Mouse (Mus musculus): Measurements from ENCODE around the gene Smoc2. TPM values are rescaled to one million over a fixed set of nuclear protein-coding genes. Genes with fewer than 3 reads are reported as not detected.

Gene Smoc2
- total RNA-seq, 2 experiments from 2014 or later, result 43.2 to 46.4 TPM

GRCm38 (mm10) chr17:14345556-14345955, 66.2 kb downstream of the Smoc2 start:
- no peak for DNase-seq (ENCODE audit: low spot score in 2 of 2)

- no peak for DNase-seq (ENCODE audit: low spot score in 2 of 2)
These were observed 67.6 kb downstream of the Smoc2 start for GRCm38 (mm10) chr17:14346891-14347290.

DNA sequence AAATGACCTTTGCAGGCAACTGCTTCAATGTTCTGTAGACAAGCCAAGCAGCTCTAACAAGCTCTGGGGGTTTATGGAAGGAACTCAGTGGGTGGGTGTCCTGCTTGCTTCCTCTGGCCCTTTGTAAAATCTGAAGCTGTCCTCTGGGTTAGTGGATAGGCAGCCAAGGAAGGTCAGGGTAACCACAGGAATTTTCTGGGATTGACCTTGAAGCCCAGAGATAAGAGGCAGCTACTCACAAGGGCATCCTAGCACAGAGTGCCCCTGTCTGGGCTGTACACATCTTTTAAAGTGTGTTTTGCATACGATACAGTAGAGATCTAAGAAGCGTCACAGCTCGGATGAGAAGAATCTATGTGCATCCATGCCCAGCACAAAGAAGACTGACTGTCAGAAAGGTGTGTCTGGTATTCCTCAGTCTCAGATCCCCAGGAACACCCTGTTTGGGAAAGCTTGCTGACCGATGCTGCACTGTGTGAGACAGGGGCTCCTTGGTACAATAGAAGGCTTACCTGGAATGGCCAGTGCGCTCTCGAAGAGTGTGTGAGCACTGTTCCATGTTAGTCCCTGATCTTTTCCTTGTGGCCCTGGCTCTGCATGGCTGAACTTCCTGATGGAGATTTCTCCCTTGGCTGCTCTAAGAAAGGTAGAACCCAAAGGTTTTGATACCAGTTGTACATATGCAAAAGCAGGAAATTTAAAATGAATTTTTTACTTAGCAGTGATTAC, 69.9 kb downstream of the Smoc2 start:
- DNase-seq (ENCODE audit: low spot score in 2 of 2), result no peak

DNA sequence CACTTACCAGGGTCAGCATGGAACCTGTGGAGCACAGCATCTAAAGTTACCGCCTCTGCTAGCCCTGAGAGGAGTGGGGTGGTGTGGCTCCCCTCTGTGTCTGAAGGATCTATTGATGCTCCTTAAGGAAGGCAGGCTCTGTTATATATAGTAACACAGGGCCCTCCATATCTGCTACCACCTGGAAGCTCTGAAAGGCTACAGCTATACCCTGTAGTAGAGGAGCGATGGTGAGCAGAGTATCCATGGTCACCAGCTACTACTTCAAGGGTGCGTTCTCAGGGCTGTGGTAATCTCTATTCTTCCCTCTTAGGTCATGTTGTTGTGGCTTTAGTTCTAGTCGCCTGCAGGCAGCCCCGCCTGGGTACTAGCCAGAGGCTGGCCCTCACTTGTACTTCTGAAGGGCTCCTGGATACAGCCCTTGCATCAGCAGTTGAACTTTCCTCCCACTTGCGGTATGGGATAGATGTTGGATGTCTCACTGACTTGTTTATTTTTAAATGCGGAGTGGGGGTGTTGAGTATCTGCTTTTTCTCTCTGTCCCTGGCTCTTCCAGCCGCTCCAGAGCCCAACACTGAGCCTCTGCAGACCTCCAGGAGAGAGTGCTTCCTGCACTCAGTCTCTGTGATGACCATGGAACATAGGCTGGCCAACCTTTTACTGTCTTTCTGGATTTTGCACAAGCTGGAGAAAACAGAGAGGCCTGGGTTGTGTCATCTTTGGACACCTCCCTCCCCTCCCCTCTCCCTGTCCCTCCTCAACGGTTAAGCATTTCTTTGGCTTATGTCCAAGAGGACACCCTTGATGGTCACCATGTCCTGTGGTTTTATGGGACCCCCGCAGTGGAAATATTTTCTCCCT, 74.1 kb downstream of the Smoc2 start:
- no peak for DNase-seq (ENCODE audit: low spot score in 2 of 2)

DNA sequence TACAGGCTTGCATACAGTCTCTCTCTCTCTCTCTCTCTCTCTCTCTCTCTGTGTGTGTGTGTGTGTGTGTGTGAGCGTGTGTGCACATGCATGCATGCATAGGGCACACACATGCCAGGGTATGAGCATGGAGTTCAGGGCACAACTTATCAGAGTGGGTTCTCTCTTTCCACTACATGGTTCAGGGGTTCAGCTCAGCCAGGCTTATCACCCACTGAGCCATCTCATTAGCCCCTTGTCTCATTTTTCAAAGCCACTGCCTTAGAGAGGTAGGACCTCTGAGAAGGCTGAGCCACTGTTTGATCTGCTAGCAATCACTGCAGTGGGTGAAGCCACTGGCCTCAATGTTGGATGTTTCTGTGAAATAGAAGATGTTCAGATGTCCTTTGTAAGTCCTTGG, 82.2 kb downstream of the Smoc2 start:
- no peak for DNase-seq (ENCODE audit: low spot score in 2 of 2)

GRCm38 (mm10) chr17:14370476-14370875, 91.2 kb downstream of the Smoc2 start:
- no peak for DNase-seq (ENCODE audit: low spot score in 2 of 2)

DNA sequence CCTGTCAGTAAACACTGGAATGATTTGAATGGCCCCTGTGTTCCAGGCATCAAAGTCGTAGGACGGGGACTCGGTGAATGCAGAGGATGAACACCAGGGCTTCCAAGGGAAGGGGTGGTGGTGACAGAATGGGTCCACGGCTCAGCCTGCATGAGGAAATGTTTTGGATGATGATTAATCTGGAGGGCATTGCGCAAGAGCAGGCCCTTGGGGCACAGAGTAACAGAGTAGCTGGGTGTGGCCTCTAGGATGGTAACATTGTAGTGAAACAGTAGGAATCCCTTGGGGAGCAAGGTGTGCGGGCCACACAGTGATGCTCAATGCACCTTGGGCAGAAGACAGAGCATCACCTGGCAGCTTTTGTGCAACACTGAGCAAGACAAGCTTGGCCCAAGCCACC, 92.3 kb downstream of the Smoc2 start:
- no peak for DNase-seq (ENCODE audit: low spot score in 2 of 2)

DNA sequence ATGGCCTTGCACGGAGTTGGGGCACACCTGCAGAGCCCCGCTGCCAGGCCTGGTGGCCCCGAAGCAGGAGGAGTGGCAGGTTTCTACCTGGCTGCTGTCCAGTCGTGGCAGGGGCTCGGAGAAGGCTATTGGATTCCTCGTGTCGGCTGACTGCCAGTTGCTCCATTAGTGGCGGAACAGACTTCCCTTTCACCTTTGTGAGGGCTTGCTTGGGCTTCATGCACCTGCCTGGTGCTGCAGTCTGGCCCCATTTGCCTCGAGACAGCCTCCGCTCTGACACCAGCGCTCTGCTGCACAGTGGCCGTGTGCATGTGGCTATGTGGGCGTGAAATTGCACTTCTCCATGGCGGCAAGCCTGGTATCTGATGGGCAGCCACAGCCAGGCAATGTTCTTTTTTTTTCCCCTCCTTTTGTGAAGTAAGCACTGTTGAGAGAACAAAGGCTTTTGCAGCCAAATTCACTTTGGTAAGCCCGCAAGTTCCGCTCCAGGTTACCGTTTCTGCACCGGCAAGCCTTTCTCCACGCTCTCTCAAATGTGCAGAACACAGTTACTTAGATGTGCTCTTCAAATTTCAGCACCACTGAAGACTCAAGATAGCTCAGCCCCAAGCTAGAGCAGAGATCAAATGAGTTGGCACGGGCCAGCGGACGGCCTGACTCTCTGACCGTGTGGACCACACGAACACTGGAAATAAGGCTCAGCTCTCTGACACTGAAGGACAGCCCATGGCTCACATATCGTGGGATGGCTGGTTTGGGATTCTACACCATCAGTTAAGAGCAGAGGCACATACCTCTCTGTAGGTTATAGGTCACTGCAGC, 93.2 kb downstream of the Smoc2 start:
- no peak for DNase-seq (ENCODE audit: low spot score in 2 of 2)

DNA sequence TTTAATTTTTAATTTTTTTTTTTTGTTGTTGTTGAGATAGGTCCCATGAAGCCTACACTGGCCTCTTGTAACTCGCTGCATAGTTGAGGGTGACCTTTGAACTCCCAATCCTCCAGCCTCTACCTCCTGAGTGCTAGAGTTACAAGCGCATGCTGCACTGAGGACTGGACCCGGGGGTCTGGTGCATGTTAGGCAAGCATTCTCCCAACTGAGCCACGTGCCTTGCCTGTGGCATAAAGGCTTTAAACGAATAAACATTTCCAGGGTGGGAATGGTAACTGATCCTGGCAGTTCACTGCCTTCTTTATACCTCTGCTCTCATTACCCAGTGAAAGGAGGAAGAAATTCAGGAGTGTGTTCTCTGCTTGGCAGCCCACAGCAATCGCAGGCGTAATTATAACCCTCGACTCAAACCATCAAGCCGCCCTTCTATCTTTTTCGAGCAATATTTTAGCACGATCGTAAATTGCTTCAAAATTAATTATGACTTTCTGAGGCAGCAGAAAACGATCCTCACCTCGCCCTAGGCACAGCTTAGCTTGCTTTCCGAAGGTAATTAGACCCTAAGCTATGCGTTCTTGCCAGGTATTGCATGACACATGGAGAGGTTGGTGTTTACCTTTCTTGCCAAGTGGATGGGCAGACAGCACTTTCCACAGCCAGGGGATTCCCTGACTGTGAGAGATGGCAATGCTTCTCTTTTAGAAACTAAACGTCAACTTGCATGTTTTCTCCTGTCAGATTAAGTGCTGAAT, 99.6 kb downstream of the Smoc2 start:
- DNase-seq (ENCODE audit: low spot score in 2 of 2), result no peak

DNA sequence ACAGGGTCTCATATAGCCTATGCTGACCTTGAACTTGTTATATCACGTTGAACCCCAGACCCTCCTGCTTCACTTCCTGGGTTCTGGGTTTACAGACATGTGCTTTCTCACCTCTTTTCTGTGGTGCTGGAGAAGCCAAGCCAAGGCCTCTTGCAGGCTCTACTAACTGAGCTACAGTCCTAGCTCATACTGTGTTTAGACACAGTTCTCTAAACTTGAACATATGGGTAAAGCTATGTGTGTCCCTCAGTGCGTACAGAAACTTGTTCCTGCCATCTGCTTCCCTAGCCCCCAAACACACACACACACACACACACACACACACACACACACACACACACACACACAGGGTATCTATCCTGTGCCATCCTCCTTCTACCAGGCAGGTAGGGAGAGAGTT, 100.2 kb downstream of the Smoc2 start:
- no peak for DNase-seq (ENCODE audit: low spot score in 2 of 2)

DNA sequence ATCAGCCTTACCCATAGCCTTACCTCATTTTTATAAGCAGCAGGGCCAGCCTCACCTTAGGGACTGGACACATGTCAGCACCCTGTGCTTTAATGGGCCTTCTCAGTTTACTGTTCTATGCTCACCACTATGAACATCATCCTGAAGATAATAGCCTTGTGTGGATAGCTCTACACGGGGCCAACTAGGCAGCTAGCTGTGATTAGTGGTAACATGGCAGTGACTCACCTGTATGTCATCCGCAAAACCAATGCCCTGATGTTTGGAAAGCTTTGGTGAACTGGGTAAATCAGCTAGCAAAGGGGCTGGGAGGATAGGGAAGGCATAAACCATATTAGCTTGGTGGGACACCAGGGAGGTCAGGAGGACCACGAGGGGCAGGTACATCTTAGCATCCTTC, 100.7 kb downstream of the Smoc2 start:
- DNase-seq (ENCODE audit: low spot score in 2 of 2), result no peak

GRCm38 (mm10) chr17:14380526-14380925, 101.2 kb downstream of the Smoc2 start:
- DNase-seq (ENCODE audit: low spot score in 2 of 2), result no peak

DNA sequence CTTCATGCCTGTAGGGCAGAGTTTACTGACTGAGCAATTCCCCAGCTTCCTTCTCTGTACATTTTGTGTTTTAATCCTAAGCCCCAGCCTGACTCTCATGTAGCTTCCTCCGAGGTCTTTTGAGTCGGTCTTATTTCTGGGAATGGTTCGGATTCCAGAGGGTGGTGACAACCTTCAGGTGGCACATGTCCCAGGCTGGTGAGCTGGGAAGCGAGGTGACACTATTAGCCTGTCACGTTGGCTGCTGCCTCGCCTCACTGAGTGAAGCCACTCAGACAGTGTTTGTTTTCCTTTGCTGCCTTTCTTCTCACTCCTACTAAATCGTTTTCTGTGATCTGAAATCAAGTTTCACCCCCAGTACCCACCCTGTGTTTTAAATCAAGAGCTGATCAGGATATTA, 102.2 kb downstream of the Smoc2 start:
- no peak for DNase-seq (ENCODE audit: low spot score in 2 of 2)

GRCm38 (mm10) chr17:14383981-14384380, 104.7 kb downstream of the Smoc2 start:
- DNase-seq (ENCODE audit: low spot score in 2 of 2), result no peak

DNA sequence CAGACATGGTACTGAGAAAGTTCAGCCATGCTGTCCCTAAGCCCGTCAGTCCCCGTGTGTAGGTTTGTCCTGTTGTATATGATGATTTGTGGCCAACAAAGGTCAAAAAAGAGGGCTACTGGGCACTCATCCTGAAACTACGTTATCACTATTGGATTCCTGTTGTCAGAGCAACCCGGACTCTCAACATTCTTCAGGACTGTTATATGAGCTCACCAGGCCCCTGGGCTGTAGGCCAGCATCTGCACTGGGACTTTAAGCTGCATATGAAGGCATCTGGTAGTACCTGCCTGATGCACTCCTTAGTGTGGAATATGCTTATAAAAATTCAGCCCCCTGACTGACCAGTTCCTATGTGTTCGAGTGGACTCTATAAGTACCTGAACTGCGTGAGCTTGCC, 105.7 kb downstream of the Smoc2 start:
- no peak for DNase-seq (ENCODE audit: low spot score in 2 of 2)

DNA sequence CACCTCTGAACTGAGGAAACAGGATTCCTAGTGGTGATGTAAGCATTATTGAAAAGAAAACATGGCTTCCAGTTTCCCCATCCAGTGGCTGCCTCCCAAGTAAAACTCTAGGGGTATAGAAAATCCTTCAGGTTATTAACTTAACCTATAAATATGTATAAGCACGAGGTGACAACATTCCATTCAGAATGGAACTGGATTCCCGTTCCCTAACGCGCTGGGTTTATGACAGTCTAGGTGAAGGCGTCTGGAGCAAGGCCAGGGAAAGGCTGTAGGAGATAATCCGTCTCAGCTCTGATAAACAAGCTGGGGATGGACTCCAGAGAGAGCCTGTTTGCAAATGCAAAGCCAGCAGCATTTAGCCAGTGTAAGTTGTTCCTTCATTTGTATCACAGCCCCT, 108.0 kb downstream of the Smoc2 start:
- no peak for DNase-seq (ENCODE audit: low spot score in 2 of 2)

DNA sequence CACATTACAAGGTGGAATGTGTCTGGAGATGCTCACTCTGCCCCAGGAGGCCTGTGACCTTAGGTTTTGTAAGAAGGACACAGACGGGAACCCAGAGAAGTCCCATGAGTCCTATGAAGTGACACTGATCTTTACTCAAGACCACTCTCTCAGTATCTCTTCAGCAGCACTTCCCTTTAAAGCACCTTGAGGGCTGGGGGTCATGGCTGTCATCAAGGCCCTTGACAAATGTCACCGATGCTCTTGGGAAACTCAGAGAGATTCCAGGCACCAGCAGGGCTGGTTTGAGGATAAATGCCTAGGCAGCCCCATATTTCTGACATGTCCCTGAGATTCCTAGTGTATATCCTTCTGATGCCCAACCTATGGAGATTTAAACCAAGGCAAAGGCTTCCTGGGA, 113.1 kb downstream of the Smoc2 start:
- DNase-seq (ENCODE audit: low spot score in 2 of 2), result no peak

- no peak for DNase-seq (ENCODE audit: low spot score in 2 of 2)
These were observed 115.6 kb downstream of the Smoc2 start for GRCm38 (mm10) chr17:14394861-14395260.

GRCm38 (mm10) chr17:14397456-14397855, 118.2 kb downstream of the Smoc2 start:
- DNase-seq (ENCODE audit: low spot score in 2 of 2), result no peak

- no peak for DNase-seq (ENCODE audit: low spot score in 2 of 2)
These were observed 119.5 kb downstream of the Smoc2 start for GRCm38 (mm10) chr17:14398650-14399424.

All from adrenal gland, postnatal 4 days (tissue).